Mouse (Mus musculus): ENCODE measurements around the gene 4921507P07Rik. TPM values are rescaled to one million over a fixed set of nuclear protein-coding genes. Genes with fewer than 3 reads are reported as not detected.
"Not testable (repeated sequence)": the region's sequence is repeated elsewhere in the genome, so short reads cannot be mapped to it uniquely, and the experiment has no call there.

The 4921507P07Rik gene
- polyA plus RNA-seq, 1 experiment, result 0.32 TPM

GRCm38 (mm10) chr6:50562421-50562820, 34.0 kb downstream of the 4921507P07Rik start:
- 92% methylated on average over 4 of the region's 4 CpGs for WGBS
- TF ChIP-seq POLR2A (IDR thresholded peaks at IDR 0.05; ENCODE audit: borderline replicate concordance, extremely low read depth, low read depth, low read length), result no peak
- no peak for TF ChIP-seq CTCF (IDR thresholded peaks at IDR 0.05; ENCODE audit: insufficient read depth, low read length)
- Histone ChIP-seq H3K4me3 (replicated peaks; ENCODE audit: extremely low read depth, low read depth, low read length) (no peak overlapping the region), H3K4me1 (ENCODE audit: control insufficient read depth, insufficient read depth, low read length) (no peaks in the 10 kb centered on the region)
- DNase-seq, result no peak

GRCm38 (mm10) chr6:50560776-50561175, 35.7 kb downstream of the 4921507P07Rik start:
- Histone ChIP-seq H3K4me3 (replicated peaks; ENCODE audit: extremely low read depth, low read depth, low read length) (no peak overlapping the region), H3K4me1 (ENCODE audit: control insufficient read depth, insufficient read depth, low read length) (no peaks in the 10 kb centered on the region)
- TF ChIP-seq CTCF (IDR thresholded peaks at IDR 0.05; ENCODE audit: insufficient read depth, low read length) (no peak), POLR2A (IDR thresholded peaks at IDR 0.05; ENCODE audit: borderline replicate concordance, extremely low read depth, low read depth, low read length) (no peak)
- no peak for DNase-seq
- WGBS, result 93% methylated on average over 1 of the region's 1 CpGs

GRCm38 (mm10) chr6:50558877-50559276, 37.6 kb downstream of the 4921507P07Rik start:
- 77% methylated on average over 4 of the region's 4 CpGs for WGBS
- no peak for DNase-seq

GRCm38 (mm10) chr6:50557566-50557965, 38.9 kb downstream of the 4921507P07Rik start:
- no peak for DNase-seq
- Histone ChIP-seq H3K4me3 (replicated peaks; ENCODE audit: extremely low read depth, low read depth, low read length) (no peak overlapping the region), H3K4me1 (ENCODE audit: control insufficient read depth, insufficient read depth, low read length) (no peaks in the 10 kb centered on the region)
- WGBS, result 84% methylated on average over 6 of the region's 6 CpGs
- no peak for TF ChIP-seq CTCF (IDR thresholded peaks at IDR 0.05; ENCODE audit: insufficient read depth, low read length)
- TF ChIP-seq POLR2A (IDR thresholded peaks at IDR 0.05; ENCODE audit: borderline replicate concordance, extremely low read depth, low read depth, low read length), result no peak

More at GRCm38 (mm10) chr6:50558877-50559276, 37.6 kb downstream of the 4921507P07Rik start:
- TF ChIP-seq POLR2A (IDR thresholded peaks at IDR 0.05; ENCODE audit: borderline replicate concordance, extremely low read depth, low read depth, low read length), result no peak
- TF ChIP-seq CTCF (IDR thresholded peaks at IDR 0.05; ENCODE audit: insufficient read depth, low read length), result no peak
- Histone ChIP-seq H3K4me1 (ENCODE audit: control insufficient read depth, insufficient read depth, low read length) (no peaks in the 10 kb centered on the region), H3K4me3 (replicated peaks; ENCODE audit: extremely low read depth, low read depth, low read length) (no peak overlapping the region)

- DNase-seq; H3K4me3 ChIP-seq (replicated peaks; ENCODE audit: extremely low read depth, low read depth, low read length); H3K4me1 ChIP-seq (ENCODE audit: control insufficient read depth, insufficient read depth, low read length): not testable (repeated sequence)
- WGBS, result 59% methylated on average over 2 of the region's 2 CpGs
Observed at GRCm38 (mm10) chr6:50554223-50554622, 42.2 kb downstream of the 4921507P07Rik start.

GRCm38 (mm10) chr6:50552881-50553518, 43.4 kb downstream of the 4921507P07Rik start:
- H3K4me3 ChIP-seq (replicated peaks; ENCODE audit: extremely low read depth, low read depth, low read length), result no peak overlapping the region
- 57% methylated on average over 5 of the region's 5 CpGs for WGBS
- H3K4me1 ChIP-seq (ENCODE audit: control insufficient read depth, insufficient read depth, low read length), result no peaks in the 10 kb centered on the region
- DNase-seq, result no peak
- TF ChIP-seq POLR2A (IDR thresholded peaks at IDR 0.05; ENCODE audit: borderline replicate concordance, extremely low read depth, low read depth, low read length) (no peak), CTCF (IDR thresholded peaks at IDR 0.05; ENCODE audit: insufficient read depth, low read length) (no peak)

- WGBS, result 73% methylated on average over 7 of the region's 7 CpGs
- TF ChIP-seq POLR2A (IDR thresholded peaks at IDR 0.05; ENCODE audit: borderline replicate concordance, extremely low read depth, low read depth, low read length), result no peak
- no peak for TF ChIP-seq CTCF (IDR thresholded peaks at IDR 0.05; ENCODE audit: insufficient read depth, low read length)
- DNase-seq, result no peak
- Histone ChIP-seq H3K4me1 (ENCODE audit: control insufficient read depth, insufficient read depth, low read length) (no peaks in the 10 kb centered on the region), H3K4me3 (replicated peaks; ENCODE audit: extremely low read depth, low read depth, low read length) (no peak overlapping the region)
Observed at GRCm38 (mm10) chr6:50549791-50550190, 46.6 kb downstream of the 4921507P07Rik start.

GRCm38 (mm10) chr6:50549051-50549450, 47.4 kb downstream of the 4921507P07Rik start:
- 74% methylated on average over 5 of the region's 5 CpGs for WGBS
- no peak for TF ChIP-seq CTCF (IDR thresholded peaks at IDR 0.05; ENCODE audit: insufficient read depth, low read length)
- TF ChIP-seq POLR2A (IDR thresholded peaks at IDR 0.05; ENCODE audit: borderline replicate concordance, extremely low read depth, low read depth, low read length), result no peak
- H3K4me1 ChIP-seq (ENCODE audit: control insufficient read depth, insufficient read depth, low read length), result no peaks in the 10 kb centered on the region
- no peak overlapping the region for H3K4me3 ChIP-seq (replicated peaks; ENCODE audit: extremely low read depth, low read depth, low read length)
- no peak for DNase-seq

- no peak for TF ChIP-seq POLR2A (IDR thresholded peaks at IDR 0.05; ENCODE audit: borderline replicate concordance, extremely low read depth, low read depth, low read length)
- peak; percentile 67 for TF ChIP-seq CTCF (IDR thresholded peaks at IDR 0.05; ENCODE audit: insufficient read depth, low read length)
- 15% methylated on average over 10 of the region's 10 CpGs for WGBS
- no peak for DNase-seq
- Histone ChIP-seq H3K4me1 (ENCODE audit: control insufficient read depth, insufficient read depth, low read length) (no peaks in the 10 kb centered on the region), H3K4me3 (replicated peaks; ENCODE audit: extremely low read depth, low read depth, low read length) (no peak overlapping the region)
Observed at GRCm38 (mm10) chr6:50545412-50546043, 50.9 kb downstream of the 4921507P07Rik start.

GRCm38 (mm10) chr6:50542535-50542934, 53.9 kb downstream of the 4921507P07Rik start:
- no peak for TF ChIP-seq POLR2A (IDR thresholded peaks at IDR 0.05; ENCODE audit: borderline replicate concordance, extremely low read depth, low read depth, low read length)
- TF ChIP-seq CTCF (IDR thresholded peaks at IDR 0.05; ENCODE audit: insufficient read depth, low read length), result no peak
- 96% methylated on average over 1 of the region's 1 CpGs for WGBS

More at GRCm38 (mm10) chr6:50542535-50542934, 53.9 kb downstream of the 4921507P07Rik start:
- Histone ChIP-seq H3K4me3 (replicated peaks; ENCODE audit: extremely low read depth, low read depth, low read length) (no peak overlapping the region), H3K4me1 (ENCODE audit: control insufficient read depth, insufficient read depth, low read length) (no peaks in the 10 kb centered on the region)
- DNase-seq, result no peak

Data from lung, adult 2 months (tissue).